Mouse (Mus musculus) hindbrain, embryonic 11.5 days (tissue): ENCODE data around the gene Eif2b2. TPM values are rescaled to one million over a fixed set of nuclear protein-coding genes. Genes with fewer than 3 reads are reported as not detected.
A peak's percentile ranks its signal among the peaks of the same experiment; 100 is the strongest.

ENCODE experiments used
- ATAC-seq: fragments of 200-750 bp; cut with Nextera tagmentation; 2 replicates; pipeline ENCODE4 v1.8.0; 2017; ENCODE audit warnings: mild to moderate bottlenecking, moderate TSS enrichment, moderate library complexity; ENCODE audit not compliant: low FRiP score
- DNase-seq: peaks from one replicate; pipeline ENCODE4 v3.0.0-alpha.2; 2015; ENCODE audit warnings: low spot score
- H3K27ac ChIP-seq: fragments of 300-500 bp; sonication (generic); 2 replicates; pipeline ENCODE4 v1.5.1; 2014; ENCODE audit warnings: mild to moderate bottlenecking, low read depth, low read length
- H3K27me3 ChIP-seq: fragments of 300-500 bp; sonication (generic); 2 replicates; pipeline ENCODE4 v1.6.1; 2014; ENCODE audit warnings: mild to moderate bottlenecking, low read length, moderate library complexity, mixed read lengths; ENCODE audit not compliant: control insufficient read depth, insufficient read depth
- H3K36me3 ChIP-seq: fragments of 300-500 bp; sonication (generic); 2 replicates; pipeline ENCODE4 v1.6.1; 2014; ENCODE audit warnings: mild to moderate bottlenecking, low read length, moderate library complexity, mixed read lengths; ENCODE audit not compliant: control insufficient read depth, insufficient read depth
- H3K4me1 ChIP-seq: fragments of 300-500 bp; sonication (generic); replicated peaks from 2 replicates; pipeline ENCODE4 v1.6.1; 2014; ENCODE audit warnings: low read length, mixed read lengths; ENCODE audit not compliant: control insufficient read depth, insufficient read depth
- H3K4me2 ChIP-seq: fragments of 300-500 bp; sonication (generic); replicated peaks from 2 replicates; pipeline ENCODE4 v1.6.1; 2014; ENCODE audit warnings: mild to moderate bottlenecking, low read depth, low read length
- H3K4me3 ChIP-seq: fragments of 300-500 bp; sonication (generic); 2 replicates; pipeline ENCODE4 v1.5.1; 2014; ENCODE audit warnings: low read depth, low read length
- H3K9ac ChIP-seq: fragments of 300-500 bp; sonication (generic); 2 replicates; pipeline ENCODE4 v1.6.1; 2014; ENCODE audit warnings: low read depth, low read length
- H3K9me3 ChIP-seq: fragments of 300-500 bp; sonication (generic); 2 replicates; pipeline ENCODE4 v1.6.1; 2016; ENCODE audit warnings: low read length; ENCODE audit not compliant: control insufficient read depth
- WGBS: fragments of 180-500 bp; shearing (Covaris S2); extraction: QIAGEN DNeasy Blood & Tissue Kit; methylation state at CpG from one replicate; pipeline ENCODE4 v1.1.7; 2014; 5-methylcytosine and 5-hydroxymethylcytosine counted together
- polyA plus RNA-seq: library from polyadenylated mRNA; unstranded; fragments of >200 nt; fragmentation: Nextera tagmentation; extraction: Ambion mirVana; gene quantifications from 2 replicates; pipeline ENCODE4 v1.2.1, GENCODE M21; 2014

Eif2b2 gene
- polyA plus RNA-seq, 1 experiment from 2014 or later, result 90.0 TPM

DNA sequence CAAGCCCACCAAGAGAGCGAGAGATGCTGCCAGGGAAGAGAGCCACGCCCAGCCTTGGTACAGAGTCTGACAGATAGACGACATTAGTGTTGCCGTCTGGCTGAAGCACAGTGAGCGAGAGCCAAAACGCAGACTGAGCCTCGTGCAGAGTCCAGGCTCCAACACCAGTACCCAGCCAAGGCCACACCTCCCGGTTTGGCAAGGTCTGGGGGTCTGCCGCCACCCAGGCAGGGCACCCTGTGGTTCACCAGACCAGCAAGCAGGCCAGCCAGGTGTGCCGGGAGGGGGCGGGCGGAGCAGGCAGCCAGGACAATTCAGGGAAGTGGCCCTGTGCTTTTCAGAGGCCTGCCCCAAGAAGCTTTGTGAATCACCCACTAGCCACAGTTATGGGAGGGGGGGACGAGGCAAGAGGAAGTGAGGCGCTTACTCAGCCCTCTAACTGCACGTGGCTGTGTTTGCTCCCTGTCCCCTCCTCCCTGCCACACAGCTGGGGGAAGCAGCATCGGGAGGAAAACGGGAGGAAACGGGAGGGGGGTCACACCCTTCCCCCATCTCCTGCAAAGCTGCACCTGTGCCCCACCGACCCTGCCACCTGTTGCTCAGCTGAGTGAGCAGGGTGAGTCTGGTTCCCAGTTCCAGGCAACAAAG lies 26.7 kb upstream of the Eif2b2 start:
- no peak overlapping the region for H3K4me3 ChIP-seq
- H3K9ac ChIP-seq, result no peak overlapping the region
- H3K27me3 ChIP-seq, result no peaks in the 10 kb centered on the region
- no peaks in the 10 kb centered on the region for H3K9me3 ChIP-seq
- no peak overlapping the region for H3K4me2 ChIP-seq
- DNase-seq, result no peak
- WGBS, result 34% methylated on average over 19 of the region's 19 CpGs
- no peak overlapping the region for H3K27ac ChIP-seq
- 0 out of 2 replicates have a peak, but pooled peaks cover 2% of the 10 kb centered on the region for H3K4me1 ChIP-seq
- ATAC-seq, result no peak
- no peaks in the 10 kb centered on the region for H3K36me3 ChIP-seq

DNA sequence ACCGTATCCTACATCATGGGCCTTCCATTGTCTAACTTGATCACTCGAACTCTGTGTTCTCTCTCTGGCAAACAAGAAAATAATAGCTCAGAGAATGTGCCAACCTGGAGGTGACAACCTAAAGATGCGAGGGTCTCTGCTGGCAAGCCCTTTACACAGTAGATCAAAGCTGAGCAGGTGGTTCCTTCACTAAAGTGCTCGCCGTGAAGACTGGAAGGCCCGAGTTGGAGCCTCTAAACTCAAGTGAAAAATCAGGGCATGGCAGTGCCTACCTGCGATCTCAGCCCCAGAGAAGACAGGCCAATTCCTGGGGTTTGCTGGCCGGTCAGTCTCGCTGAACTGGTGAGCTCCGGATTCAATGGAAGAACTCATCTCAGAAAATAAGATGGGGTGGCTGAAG lies 26.1 kb upstream of the Eif2b2 start:
- Histone ChIP-seq H3K27ac (no peak overlapping the region), H3K4me1 (0 out of 2 replicates have a peak, but pooled peaks cover 2% of the 10 kb centered on the region), H3K9ac (no peak overlapping the region), H3K27me3 (no peaks in the 10 kb centered on the region), H3K4me3 (no peak overlapping the region), H3K9me3 (no peaks in the 10 kb centered on the region), H3K36me3 (no peaks in the 10 kb centered on the region), H3K4me2 (no peak overlapping the region)
- DNase-seq, result no peak
- ATAC-seq, result no peak
- WGBS, result 75% methylated on average over 10 of the region's 10 CpGs

DNA sequence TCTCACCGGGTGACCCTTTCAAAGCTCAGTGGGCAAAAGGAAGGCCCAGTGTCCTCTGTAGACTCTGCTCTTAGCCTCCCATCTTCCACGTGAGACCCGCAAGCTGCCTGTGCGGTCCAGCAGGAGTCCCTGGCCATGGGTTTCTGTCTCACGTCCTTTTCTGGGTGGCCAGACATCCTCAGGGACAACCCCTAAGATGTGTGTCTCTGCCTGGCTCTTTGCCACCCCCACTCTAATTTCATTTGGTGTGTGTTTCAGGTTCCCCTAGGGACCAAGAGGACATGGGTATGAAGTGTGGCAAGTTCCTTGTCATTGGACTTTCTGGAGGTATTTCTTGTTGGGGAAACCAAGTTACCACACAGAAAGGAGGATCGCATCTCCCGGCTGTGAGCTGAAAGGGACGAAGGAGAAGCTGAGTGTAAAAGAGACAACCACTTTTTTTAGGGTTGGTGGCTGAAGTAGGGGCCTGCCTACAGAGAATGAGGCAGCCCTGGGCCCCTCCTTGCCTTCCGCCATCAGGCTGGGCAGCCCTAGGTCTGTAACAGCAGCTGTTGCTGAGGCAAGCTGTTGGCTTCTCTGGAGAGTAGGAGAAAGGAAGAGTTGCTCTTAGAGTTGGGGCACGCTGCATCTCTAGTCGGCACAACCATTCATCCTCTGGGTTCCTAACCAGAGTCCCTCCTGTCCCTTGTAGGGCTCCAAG lies 25.2 kb upstream of the Eif2b2 start:
- WGBS, result 92% methylated on average over 11 of the region's 11 CpGs

DNA sequence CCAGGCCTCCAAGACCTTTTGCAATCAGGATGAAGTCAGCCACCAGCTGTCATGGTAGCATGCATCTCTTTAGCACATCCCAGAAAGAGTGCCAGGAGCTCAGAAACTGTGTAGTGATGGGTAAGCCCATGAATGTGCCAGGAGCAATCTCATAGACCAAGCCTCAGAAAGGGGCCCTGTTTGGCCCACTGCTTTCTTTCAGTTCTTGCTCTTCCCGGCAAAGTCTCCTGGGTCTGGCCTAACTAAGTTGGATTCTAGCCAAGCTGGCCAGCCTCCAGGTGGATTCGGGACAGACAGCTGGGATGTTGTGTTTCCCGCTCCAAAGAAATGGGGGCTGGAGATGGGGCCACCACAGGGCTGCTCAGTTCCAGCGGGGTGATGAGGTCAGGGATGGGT lies 24.7 kb upstream of the Eif2b2 start:
- 0 out of 2 replicates have a peak, but pooled peaks cover 2% of the 10 kb centered on the region for H3K4me1 ChIP-seq
- no peak overlapping the region for H3K4me2 ChIP-seq
- H3K27ac ChIP-seq, result no peak overlapping the region
- no peak overlapping the region for H3K9ac ChIP-seq
- WGBS, result 82% methylated on average over 4 of the region's 4 CpGs
- 0 out of 2 replicates have a peak, but pooled peaks cover 2% of the 10 kb centered on the region for H3K27me3 ChIP-seq
- no peaks in the 10 kb centered on the region for H3K36me3 ChIP-seq
- no peak overlapping the region for H3K4me3 ChIP-seq
- no peaks in the 10 kb centered on the region for H3K9me3 ChIP-seq
- no peak for ATAC-seq
- no peak for DNase-seq

More for the DNA sequence above, 25.2 kb upstream of the Eif2b2 start:
- Histone ChIP-seq H3K9ac (no peak overlapping the region), H3K4me3 (no peak overlapping the region), H3K4me2 (no peak overlapping the region), H3K36me3 (no peaks in the 10 kb centered on the region), H3K9me3 (no peaks in the 10 kb centered on the region), H3K4me1 (0 out of 2 replicates have a peak, but pooled peaks cover 2% of the 10 kb centered on the region), H3K27ac (no peak overlapping the region), H3K27me3 (no peaks in the 10 kb centered on the region)
- ATAC-seq (no peak), DNase-seq (no peak)

DNA sequence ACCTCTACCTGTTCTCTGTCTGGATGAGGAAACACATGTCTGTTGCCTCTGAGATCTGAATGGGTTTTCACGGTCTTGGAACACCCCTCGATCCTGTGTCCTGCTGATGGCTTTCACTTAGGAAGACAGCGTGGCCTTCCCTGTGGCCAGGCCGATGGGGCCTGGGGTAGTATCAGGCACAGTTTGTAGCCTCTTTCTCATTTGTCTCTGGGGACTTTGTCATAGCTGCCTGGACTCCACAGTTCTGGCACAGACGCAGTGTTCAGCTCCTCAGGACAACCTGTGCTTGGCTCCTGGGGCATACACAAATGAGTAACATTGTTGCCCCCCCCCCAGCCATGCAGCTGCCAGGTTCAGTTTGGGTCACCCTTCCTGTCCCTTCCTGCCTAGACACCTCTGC lies 24.2 kb upstream of the Eif2b2 start:
- no peaks in the 10 kb centered on the region for H3K9me3 ChIP-seq
- no peak overlapping the region for H3K9ac ChIP-seq
- H3K4me1 ChIP-seq, result 0 out of 2 replicates have a peak, but pooled peaks cover 2% of the 10 kb centered on the region
- H3K4me3 ChIP-seq, result no peak overlapping the region
- no peak overlapping the region for H3K4me2 ChIP-seq
- ATAC-seq (no peak), DNase-seq (no peak)
- 0 out of 2 replicates have a peak, but pooled peaks cover 2% of the 10 kb centered on the region for H3K27me3 ChIP-seq
- no peaks in the 10 kb centered on the region for H3K36me3 ChIP-seq
- H3K27ac ChIP-seq, result no peak overlapping the region
- 86% methylated on average over 5 of the region's 5 CpGs for WGBS

DNA sequence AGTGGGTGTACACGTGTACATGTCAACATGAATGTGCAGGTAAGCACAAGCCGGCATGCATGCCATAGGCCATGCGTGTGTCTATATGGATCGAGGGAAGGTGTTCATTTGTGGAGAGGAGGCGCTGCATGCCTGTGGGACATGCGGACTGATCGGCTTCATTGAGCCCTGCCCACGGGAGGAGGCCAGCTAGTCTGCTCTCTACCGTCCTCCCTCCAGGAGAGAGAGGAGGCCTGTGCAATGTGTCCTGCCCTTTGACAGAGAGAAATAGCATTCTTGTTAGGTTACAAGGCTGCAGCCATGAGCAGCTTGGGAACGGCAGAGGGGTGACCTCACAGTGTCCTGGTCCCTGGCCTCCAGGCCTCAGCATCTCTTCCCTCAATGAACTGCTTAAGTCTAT lies 23.1 kb upstream of the Eif2b2 start:
- no peaks in the 10 kb centered on the region for H3K36me3 ChIP-seq
- ATAC-seq (no peak), DNase-seq (no peak)
- 85% methylated on average over 10 of the region's 10 CpGs for WGBS
- no peak overlapping the region for H3K4me3 ChIP-seq
- H3K9me3 ChIP-seq, result no peaks in the 10 kb centered on the region
- peaks cover 2% of the 10 kb centered on the region; the same call in 1 of the 2 replicates for H3K4me1 ChIP-seq
- H3K27ac ChIP-seq, result no peak overlapping the region
- no peak overlapping the region for H3K9ac ChIP-seq
- no peak overlapping the region for H3K4me2 ChIP-seq
- 0 out of 2 replicates have a peak, but pooled peaks cover 2% of the 10 kb centered on the region for H3K27me3 ChIP-seq

DNA sequence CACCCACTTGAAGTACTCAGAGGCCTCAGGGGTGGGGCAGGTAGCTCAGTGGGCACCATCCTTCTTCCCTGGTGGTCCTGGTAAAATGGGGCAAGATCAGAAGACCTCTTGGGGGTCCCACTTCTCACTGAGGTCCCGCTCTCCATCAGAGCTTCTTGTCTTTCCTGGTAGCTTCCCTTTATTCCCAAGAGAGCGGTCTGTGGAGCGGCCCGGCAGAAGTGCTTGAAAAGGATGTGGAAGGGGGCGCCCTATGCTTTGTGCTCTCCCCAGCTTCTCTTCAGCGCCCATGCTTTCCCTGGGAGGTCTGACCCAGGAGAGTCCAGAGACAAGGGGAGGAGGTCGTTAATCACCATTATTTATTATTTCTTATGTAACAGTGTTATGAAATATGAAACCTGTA lies 21.9 kb upstream of the Eif2b2 start:
- no peak for DNase-seq
- no peak overlapping the region for H3K9ac ChIP-seq
- H3K27me3 ChIP-seq, result 0 out of 2 replicates have a peak, but pooled peaks cover 2% of the 10 kb centered on the region
- WGBS, result 65% methylated on average over 7 of the region's 7 CpGs
- no peaks in the 10 kb centered on the region for H3K9me3 ChIP-seq
- no peaks in the 10 kb centered on the region for H3K36me3 ChIP-seq
- no peak overlapping the region for H3K4me3 ChIP-seq
- ATAC-seq, result no peak
- no peak overlapping the region for H3K27ac ChIP-seq
- peaks cover 2% of the 10 kb centered on the region; the same call in 1 of the 2 replicates for H3K4me1 ChIP-seq
- H3K4me2 ChIP-seq, result no peak overlapping the region

DNA sequence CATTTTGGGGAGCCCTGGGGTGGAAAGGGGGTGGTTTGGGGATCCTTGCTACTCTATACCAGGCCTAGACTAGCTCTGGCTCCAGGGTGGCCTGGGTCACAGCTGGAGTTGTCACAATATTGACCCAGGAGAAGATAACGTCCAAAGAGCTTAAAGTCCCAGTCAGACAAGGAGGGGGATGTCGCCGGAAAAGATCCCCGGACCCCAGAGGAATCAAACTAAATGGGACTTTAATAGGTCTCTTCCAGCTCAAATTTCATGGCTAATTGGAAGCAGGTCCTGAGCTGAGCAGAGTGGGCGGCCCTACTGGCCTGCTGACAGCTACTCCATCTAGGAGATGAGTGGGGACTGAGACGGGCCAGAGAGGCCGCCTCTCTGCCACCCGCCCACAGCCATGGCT lies 21.3 kb upstream of the Eif2b2 start:
- no peak overlapping the region for H3K27ac ChIP-seq
- WGBS, result 43% methylated on average over 8 of the region's 8 CpGs
- H3K27me3 ChIP-seq, result 0 out of 2 replicates have a peak, but pooled peaks cover 2% of the 10 kb centered on the region
- H3K36me3 ChIP-seq, result no peaks in the 10 kb centered on the region
- H3K9ac ChIP-seq, result no peak overlapping the region
- no peak overlapping the region for H3K4me2 ChIP-seq
- DNase-seq (peak; percentile 36), ATAC-seq (no peak)
- no peak overlapping the region for H3K4me3 ChIP-seq
- no peaks in the 10 kb centered on the region for H3K9me3 ChIP-seq
- no peaks in the 10 kb centered on the region; the same call in 1 of the 2 replicates for H3K4me1 ChIP-seq
